Mouse (Mus musculus): ENCODE results near the gene Rnd1.

- TF ChIP-seq CTCF (IDR thresholded peaks at IDR 0.05; ENCODE audit: low read depth, low read length) (no peak), POLR2A (IDR thresholded peaks at IDR 0.05; ENCODE audit: borderline replicate concordance, low read depth, low read length) (no peak)
Observed at GRCm38 (mm10) chr15:98632107-98632744, 45.0 kb downstream of the Rnd1 start.

All from bone marrow macrophage, adult 2 months (primary cell).